Mouse (Mus musculus): ENCODE measurements around the gene Dnajb4.

GRCm38 (mm10) chr3:152199125-152199524 is 11.0 kb downstream of the Dnajb4 start:
- no peak for TF ChIP-seq CTCF (IDR thresholded peaks at IDR 0.05; ENCODE audit: low read depth)
- TF ChIP-seq EP300 (optimal IDR thresholded peaks at IDR 0.05) = no peak
